Mouse (Mus musculus) T-helper 1 cell (primary cell): ENCODE measurements around the gene Ccdc40.

Source experiments
- in situ Hi-C: fragments of 300-600 bp; cut with MboI, MseI; formaldehyde crosslinking; loops from one replicate; pipeline ENCODE4 v1.15.1; 2025; ENCODE audit warnings: high pct_unique_total_duplicates

Ccdc40 gene

GRCm38 (mm10) chr11:119228091-119228781 is at the start of gene Ccdc40, which contains the start of gene Tbc1d16:
Gene Ccdc40, plus strand, starts transcription at chr11:119228572.
Gene Tbc1d16, minus strand, starts transcription at chr11:119228499.
- in situ Hi-C loops, result no loop called here

GRCm38 (mm10) chr11:119180824-119181582 is 47.4 kb upstream of the Ccdc40 start:
- in situ Hi-C loops, result no loop called here

- in situ Hi-C loops, result no loop called here
These were observed 46.4 kb upstream of the Ccdc40 start for GRCm38 (mm10) chr11:119181861-119182395.

GRCm38 (mm10) chr11:119183684-119184310 is 44.6 kb upstream of the Ccdc40 start:
- in situ Hi-C loops, result no loop called here

- in situ Hi-C loops, result no loop called here
These were observed 42.0 kb upstream of the Ccdc40 start for GRCm38 (mm10) chr11:119186381-119186780.

GRCm38 (mm10) chr11:119186989-119187799 is 41.2 kb upstream of the Ccdc40 start:
- in situ Hi-C loops, result no loop called here

GRCm38 (mm10) chr11:119187800-119188197 is 40.6 kb upstream of the Ccdc40 start:
- in situ Hi-C loops, result no loop called here

- in situ Hi-C loops, result no loop called here
These were observed 40.0 kb upstream of the Ccdc40 start for GRCm38 (mm10) chr11:119188389-119188788.

- in situ Hi-C loops, result no loop called here
These were observed 39.1 kb upstream of the Ccdc40 start for GRCm38 (mm10) chr11:119189319-119189718.

- in situ Hi-C loops, result loop anchor here (5.0 kb wide), 1 partner anchor 98 kb away; no protein-coding TSS in a partner anchor
These were observed 37.9 kb upstream of the Ccdc40 start for GRCm38 (mm10) chr11:119190498-119190897.

GRCm38 (mm10) chr11:119191606-119192081 is 36.7 kb upstream of the Ccdc40 start:
- in situ Hi-C loops, result loop anchor here (5.0 kb wide), 1 partner anchor 99 kb away; no protein-coding TSS in a partner anchor

GRCm38 (mm10) chr11:119192176-119192575 is 36.2 kb upstream of the Ccdc40 start:
- in situ Hi-C loops, result loop anchor here (5.0 kb wide), 1 partner anchor 100 kb away; no protein-coding TSS in a partner anchor

GRCm38 (mm10) chr11:119192605-119193004 is 35.8 kb upstream of the Ccdc40 start:
- in situ Hi-C loops, result loop anchor here (5.0 kb wide), 1 partner anchor 100 kb away; no protein-coding TSS in a partner anchor

GRCm38 (mm10) chr11:119197618-119198563 is 30.5 kb upstream of the Ccdc40 start:
- in situ Hi-C loops, result no loop called here

GRCm38 (mm10) chr11:119198564-119199232 is 29.7 kb upstream of the Ccdc40 start:
- in situ Hi-C loops, result no loop called here

- in situ Hi-C loops, result no loop called here
These were observed 29.2 kb upstream of the Ccdc40 start for GRCm38 (mm10) chr11:119199233-119199601.

GRCm38 (mm10) chr11:119203423-119203822 is 24.9 kb upstream of the Ccdc40 start:
- in situ Hi-C loops, result no loop called here

GRCm38 (mm10) chr11:119205738-119206137 is 22.6 kb upstream of the Ccdc40 start:
- in situ Hi-C loops, result no loop called here

- in situ Hi-C loops, result no loop called here
These were observed 21.8 kb upstream of the Ccdc40 start for GRCm38 (mm10) chr11:119206562-119206961.
